Mouse (Mus musculus): ENCODE results near the gene Olfr124. TPM values are rescaled to one million over a fixed set of nuclear protein-coding genes. Genes with fewer than 3 reads are reported as not detected.

Olfr124 gene
- not detected in 2 replicates for total RNA-seq (2014; fragmentation: Nextera tagmentation)
- total RNA-seq (2017) = 0.27 TPM in 1 of 2 replicates, not detected in the other
- polyA plus RNA-seq (2012) = not detected in 2 replicates

- DNase-seq (ENCODE audit: low spot score) (no peak), ATAC-seq (ENCODE audit: extremely low read depth, insufficient number of reproducible peaks, low FRiP score, poor library complexity, severe bottlenecking) (no peak)
- Histone ChIP-seq H3K4me3 (ENCODE audit: low read depth, low read length) (no peak within 1 kb of the TSS), H3K9me3 (replicated peaks) (peaks cover 7% of the 10 kb centered on the region; the same call in 1 of the 2 replicates), H3K36me3 (replicated peaks) (no peaks in the 10 kb centered on the region), H3K4me1 (ENCODE audit: insufficient read depth, low read depth, low read length) (no peaks in the 10 kb centered on the region), H3K27me3 (ENCODE audit: insufficient read depth, low read length) (no peaks in the 10 kb centered on the region)
- no peak for TF ChIP-seq POLR2AphosphoS5 (IDR thresholded peaks at IDR 0.05; ENCODE audit: insufficient replicate concordance, low read depth, low read length)
- TF ChIP-seq GATA1 (IDR thresholded peaks at IDR 0.05; ENCODE audit: borderline replicate concordance, low read length) = no peak
- TF ChIP-seq GATA2 (IDR thresholded peaks at IDR 0.05; ENCODE audit: borderline replicate concordance, low read depth, low read length) = no peak
- TF ChIP-seq TAL1 (conservative IDR thresholded peaks at IDR 0.05; ENCODE audit: low read depth, low read length) = no peak
- no peak for TF ChIP-seq CTCF (IDR thresholded peaks at IDR 0.05; ENCODE audit: low read depth, low read length)
These were observed at the start of gene Olfr124 for GRCm38 (mm10) chr17:37799588-37799987. Gene Olfr124, plus strand, starts transcription at chr17:37799888.

DNA sequence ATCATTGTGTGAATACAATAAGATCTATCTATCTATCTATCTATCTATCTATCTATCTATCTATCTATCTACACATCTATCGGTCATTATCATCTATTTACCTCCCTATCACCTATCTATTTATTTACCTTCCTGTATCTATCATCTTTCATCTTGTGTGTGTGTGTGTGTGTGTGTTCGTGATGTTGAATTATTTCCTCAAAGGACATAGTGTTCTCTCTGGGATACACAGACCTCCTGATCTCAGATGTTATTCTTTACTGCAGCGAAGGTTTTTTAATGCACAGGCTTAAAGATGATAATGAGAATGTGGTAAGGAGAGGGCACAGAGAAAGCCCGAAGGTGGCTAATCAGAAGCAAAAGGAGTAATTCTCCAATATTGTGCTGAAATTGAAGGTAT, 31.4 kb upstream of the Olfr124 start, which contains the start of gene Olfr122:
TSS of gene Olfr122 (plus strand) at position 301 of the 400 bp plus-strand sequence.
- no peaks in the 10 kb centered on the region for H3K36me3 ChIP-seq (replicated peaks)
- peaks cover 8% of the 10 kb centered on the region for H3K9me3 ChIP-seq (replicated peaks)
- H3K4me3 ChIP-seq (ENCODE audit: low read depth, low read length) = no peak within 1 kb of the TSS
- ATAC-seq (ENCODE audit: extremely low read depth, insufficient number of reproducible peaks, low FRiP score, poor library complexity, severe bottlenecking) (no peak), DNase-seq (ENCODE audit: low spot score) (no peak)
- no peaks in the 10 kb centered on the region for H3K4me1 ChIP-seq (ENCODE audit: insufficient read depth, low read depth, low read length)
- H3K27me3 ChIP-seq (ENCODE audit: insufficient read depth, low read length) = no peaks in the 10 kb centered on the region
- no peak for TF ChIP-seq TAL1 (conservative IDR thresholded peaks at IDR 0.05; ENCODE audit: low read depth, low read length)
- no peak for TF ChIP-seq GATA2 (IDR thresholded peaks at IDR 0.05; ENCODE audit: borderline replicate concordance, low read depth, low read length)
- no peak for TF ChIP-seq POLR2AphosphoS5 (IDR thresholded peaks at IDR 0.05; ENCODE audit: insufficient replicate concordance, low read depth, low read length)
- TF ChIP-seq GATA1 (IDR thresholded peaks at IDR 0.05; ENCODE audit: borderline replicate concordance, low read length) = no peak
- no peak for TF ChIP-seq CTCF (IDR thresholded peaks at IDR 0.05; ENCODE audit: low read depth, low read length)

GRCm38 (mm10) chr17:37793229-37793628, 6.5 kb upstream of the Olfr124 start, which contains the start of gene Olfr123:
Gene Olfr123, plus strand, starts transcription at chr17:37793529.
- no peak within 1 kb of the TSS for H3K4me3 ChIP-seq (ENCODE audit: low read depth, low read length)
- H3K9me3 ChIP-seq (replicated peaks) = peaks cover 7% of the 10 kb centered on the region; the same call in 1 of the 2 replicates
- H3K36me3 ChIP-seq (replicated peaks) = no peaks in the 10 kb centered on the region
- ATAC-seq (ENCODE audit: extremely low read depth, insufficient number of reproducible peaks, low FRiP score, poor library complexity, severe bottlenecking) (no peak), DNase-seq (ENCODE audit: low spot score) (no peak)
- no peaks in the 10 kb centered on the region for H3K4me1 ChIP-seq (ENCODE audit: insufficient read depth, low read depth, low read length)
- H3K27me3 ChIP-seq (ENCODE audit: insufficient read depth, low read length) = no peaks in the 10 kb centered on the region
- TF ChIP-seq GATA2 (IDR thresholded peaks at IDR 0.05; ENCODE audit: borderline replicate concordance, low read depth, low read length) = no peak
- no peak for TF ChIP-seq GATA1 (IDR thresholded peaks at IDR 0.05; ENCODE audit: borderline replicate concordance, low read length)
- TF ChIP-seq CTCF (IDR thresholded peaks at IDR 0.05; ENCODE audit: low read depth, low read length) = no peak

DNA sequence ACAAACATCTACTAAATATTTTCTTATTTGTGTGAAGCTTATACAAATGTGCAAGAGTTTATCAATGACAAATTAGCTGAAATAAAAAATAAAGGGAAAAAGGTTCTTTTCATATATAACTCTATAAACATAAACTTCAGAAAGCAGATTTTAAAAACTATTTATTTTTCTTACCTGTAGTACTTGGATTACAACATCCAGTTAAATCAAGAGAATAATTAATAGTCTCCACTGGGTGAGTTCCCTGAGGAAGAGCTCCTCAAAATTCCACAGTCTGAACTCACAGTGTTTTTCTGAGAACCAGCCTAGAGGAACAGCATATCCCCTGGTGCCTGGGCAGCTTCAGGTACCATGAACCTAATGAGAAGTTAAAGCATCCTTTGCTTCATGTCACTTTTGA, 33.0 kb downstream of the Olfr124 start, which contains the start of gene Olfr125:
TSS of gene Olfr125 (plus strand) at position 301 of the 400 bp plus-strand sequence.
- DNase-seq (ENCODE audit: low spot score) = no peak
- TF ChIP-seq GATA1 (IDR thresholded peaks at IDR 0.05; ENCODE audit: borderline replicate concordance, low read length) = no peak
- TF ChIP-seq POLR2AphosphoS5 (IDR thresholded peaks at IDR 0.05; ENCODE audit: insufficient replicate concordance, low read depth, low read length) = no peak
- no peak for TF ChIP-seq TAL1 (conservative IDR thresholded peaks at IDR 0.05; ENCODE audit: low read depth, low read length)
- H3K4me1 ChIP-seq (ENCODE audit: insufficient read depth, low read depth, low read length) = no peaks in the 10 kb centered on the region
- H3K9me3 ChIP-seq (replicated peaks) = no peaks in the 10 kb centered on the region
- no peak for ATAC-seq (ENCODE audit: extremely low read depth, insufficient number of reproducible peaks, low FRiP score, poor library complexity, severe bottlenecking)
- H3K27me3 ChIP-seq (ENCODE audit: insufficient read depth, low read length) = no peaks in the 10 kb centered on the region
- H3K36me3 ChIP-seq (replicated peaks) = no peaks in the 10 kb centered on the region
- H3K4me3 ChIP-seq (ENCODE audit: low read depth, low read length) = no peak within 1 kb of the TSS

DNA sequence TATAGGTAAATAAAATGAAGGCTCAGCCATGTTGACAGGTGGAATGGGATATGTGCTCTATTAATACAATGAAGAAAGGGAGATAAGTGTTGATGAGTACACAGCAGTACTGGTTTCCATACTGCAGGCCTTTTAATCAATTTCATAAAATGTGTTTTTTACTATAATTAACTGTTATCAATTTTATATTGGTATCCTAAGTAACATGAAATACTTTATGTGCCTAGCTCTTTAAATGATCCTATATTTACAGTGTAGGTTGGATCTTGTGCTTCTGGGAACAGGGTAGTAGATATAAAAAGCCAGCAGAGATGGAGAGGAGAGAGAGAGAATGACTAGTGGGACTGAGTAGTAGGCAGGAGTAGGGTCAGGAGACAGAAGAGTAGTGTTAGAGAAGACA, 47.5 kb downstream of the Olfr124 start, which contains the start of gene Olfr126:
TSS of gene Olfr126 (plus strand) at position 301 of the 400 bp plus-strand sequence.
- TF ChIP-seq CTCF (IDR thresholded peaks at IDR 0.05; ENCODE audit: low read depth, low read length) = no peak
- TF ChIP-seq GATA2 (IDR thresholded peaks at IDR 0.05; ENCODE audit: borderline replicate concordance, low read depth, low read length) = no peak
- peaks cover 4% of the 10 kb centered on the region; the same call in 1 of the 2 replicates for H3K9me3 ChIP-seq (replicated peaks)
- H3K4me3 ChIP-seq (ENCODE audit: low read depth, low read length) = no peak within 1 kb of the TSS
- no peaks in the 10 kb centered on the region for H3K4me1 ChIP-seq (ENCODE audit: insufficient read depth, low read depth, low read length)
- no peak for DNase-seq (ENCODE audit: low spot score)
- no peaks in the 10 kb centered on the region for H3K36me3 ChIP-seq (replicated peaks)
- ATAC-seq (ENCODE audit: extremely low read depth, insufficient number of reproducible peaks, low FRiP score, poor library complexity, severe bottlenecking) = no peak
- no peaks in the 10 kb centered on the region for H3K27me3 ChIP-seq (ENCODE audit: insufficient read depth, low read length)

Other genes starting within 250 kb of the Olfr124 start
- gene Olfr112, start 230.4 kb upstream of the Olfr124 start, total RNA-seq (2014; fragmentation: Nextera tagmentation) = not detected in 2 replicates
- gene Olfr112, start 230.4 kb upstream of the Olfr124 start, total RNA-seq (2017) = 0.05 and 0.12 TPM in 2 replicates
- gene Olfr112, start 230.4 kb upstream of the Olfr124 start, polyA plus RNA-seq (2012) = not detected in 2 replicates
- gene Olfr113, start 222.2 kb upstream of the Olfr124 start, total RNA-seq (2014; fragmentation: Nextera tagmentation) = not detected in 2 replicates
- 0.22 TPM in 1 of 2 replicates, not detected in the other for gene Olfr113, start 222.2 kb upstream of the Olfr124 start, total RNA-seq (2017)
- not detected in 2 replicates for gene Olfr113, start 222.2 kb upstream of the Olfr124 start, polyA plus RNA-seq (2012)
- not detected in 2 replicates for gene Olfr114, start 207.1 kb upstream of the Olfr124 start, total RNA-seq (2014; fragmentation: Nextera tagmentation)
- not detected in 2 replicates for gene Olfr114, start 207.1 kb upstream of the Olfr124 start, total RNA-seq (2017)
- gene Olfr114, start 207.1 kb upstream of the Olfr124 start, polyA plus RNA-seq (2012) = not detected in 2 replicates
- gene Olfr115, start 172.8 kb upstream of the Olfr124 start, total RNA-seq (2014; fragmentation: Nextera tagmentation) = not detected in 2 replicates
- gene Olfr115, start 172.8 kb upstream of the Olfr124 start, total RNA-seq (2017) = 0.44 TPM in 1 of 2 replicates, not detected in the other
- gene Olfr115, start 172.8 kb upstream of the Olfr124 start, polyA plus RNA-seq (2012) = not detected in 2 replicates
- gene Olfr116, start 172.7 kb upstream of the Olfr124 start, total RNA-seq (2014; fragmentation: Nextera tagmentation) = not detected in 2 replicates
- 0.05 TPM in 1 of 2 replicates, not detected in the other for gene Olfr116, start 172.7 kb upstream of the Olfr124 start, total RNA-seq (2017)
- not detected in 2 replicates for gene Olfr116, start 172.7 kb upstream of the Olfr124 start, polyA plus RNA-seq (2012)
- gene Olfr117, start 136.1 kb upstream of the Olfr124 start, total RNA-seq (2014; fragmentation: Nextera tagmentation) = not detected in 2 replicates
- gene Olfr117, start 136.1 kb upstream of the Olfr124 start, total RNA-seq (2017) = 0.05 TPM in 1 of 2 replicates, not detected in the other
- gene Olfr117, start 136.1 kb upstream of the Olfr124 start, polyA plus RNA-seq (2012) = not detected in 2 replicates
- gene Olfr118, start 132.9 kb upstream of the Olfr124 start, total RNA-seq (2014; fragmentation: Nextera tagmentation) = not detected in 2 replicates
- 0.05 TPM in 1 of 2 replicates, not detected in the other for gene Olfr118, start 132.9 kb upstream of the Olfr124 start, total RNA-seq (2017)
- gene Olfr118, start 132.9 kb upstream of the Olfr124 start, polyA plus RNA-seq (2012) = not detected in 2 replicates
- gene Olfr119, start 103.3 kb upstream of the Olfr124 start, total RNA-seq (2014; fragmentation: Nextera tagmentation) = not detected in 2 replicates
- gene Olfr119, start 103.3 kb upstream of the Olfr124 start, total RNA-seq (2017) = 0.17 TPM in 1 of 2 replicates, not detected in the other
- gene Olfr119, start 103.3 kb upstream of the Olfr124 start, polyA plus RNA-seq (2012) = not detected in 2 replicates
- gene Olfr120, start 78.1 kb upstream of the Olfr124 start, total RNA-seq (2014; fragmentation: Nextera tagmentation) = not detected in 2 replicates
- gene Olfr120, start 78.1 kb upstream of the Olfr124 start, total RNA-seq (2017) = 0.11 TPM in 1 of 2 replicates, not detected in the other
- not detected in 2 replicates for gene Olfr120, start 78.1 kb upstream of the Olfr124 start, polyA plus RNA-seq (2012)
- gene Olfr121, start 51.0 kb upstream of the Olfr124 start, total RNA-seq (2014; fragmentation: Nextera tagmentation) = not detected in 2 replicates
- gene Olfr121, start 51.0 kb upstream of the Olfr124 start, total RNA-seq (2017) = not detected in 2 replicates
- not detected in 2 replicates for gene Olfr121, start 51.0 kb upstream of the Olfr124 start, polyA plus RNA-seq (2012)
- not detected in 2 replicates for gene Olfr122, start 31.3 kb upstream of the Olfr124 start, total RNA-seq (2014; fragmentation: Nextera tagmentation)
- not detected in 2 replicates for gene Olfr122, start 31.3 kb upstream of the Olfr124 start, total RNA-seq (2017)
- not detected in 2 replicates for gene Olfr122, start 31.3 kb upstream of the Olfr124 start, polyA plus RNA-seq (2012)
- not detected in 2 replicates for gene Olfr123, start 6.4 kb upstream of the Olfr124 start, total RNA-seq (2014; fragmentation: Nextera tagmentation)
- gene Olfr123, start 6.4 kb upstream of the Olfr124 start, total RNA-seq (2017) = 0.11 TPM in 1 of 2 replicates, not detected in the other
- not detected in 2 replicates for gene Olfr123, start 6.4 kb upstream of the Olfr124 start, polyA plus RNA-seq (2012)
- not detected in 2 replicates for gene Olfr125, start 33.1 kb downstream of the Olfr124 start, total RNA-seq (2014; fragmentation: Nextera tagmentation)
- not detected in 2 replicates for gene Olfr125, start 33.1 kb downstream of the Olfr124 start, total RNA-seq (2017)
- gene Olfr125, start 33.1 kb downstream of the Olfr124 start, polyA plus RNA-seq (2012) = not detected in 2 replicates
- not detected in 2 replicates for gene Olfr126, start 47.6 kb downstream of the Olfr124 start, total RNA-seq (2014; fragmentation: Nextera tagmentation)
- 0.11 TPM in 1 of 2 replicates, not detected in the other for gene Olfr126, start 47.6 kb downstream of the Olfr124 start, total RNA-seq (2017)
- gene Olfr126, start 47.6 kb downstream of the Olfr124 start, polyA plus RNA-seq (2012) = not detected in 2 replicates
- not detected in 2 replicates for gene Olfr127, start 100.5 kb downstream of the Olfr124 start, total RNA-seq (2014; fragmentation: Nextera tagmentation)
- 0.35 TPM in 1 of 2 replicates, not detected in the other for gene Olfr127, start 100.5 kb downstream of the Olfr124 start, total RNA-seq (2017)
- gene Olfr127, start 100.5 kb downstream of the Olfr124 start, polyA plus RNA-seq (2012) = not detected in 2 replicates
- not detected in 2 replicates for gene Olfr128, start 120.7 kb downstream of the Olfr124 start, total RNA-seq (2014; fragmentation: Nextera tagmentation)
- gene Olfr128, start 120.7 kb downstream of the Olfr124 start, total RNA-seq (2017) = 0.05 and 0.17 TPM in 2 replicates
- not detected in 2 replicates for gene Olfr128, start 120.7 kb downstream of the Olfr124 start, polyA plus RNA-seq (2012)
- gene Olfr761, start 153.2 kb downstream of the Olfr124 start, total RNA-seq (2014; fragmentation: Nextera tagmentation) = not detected in 2 replicates
- not detected in 2 replicates for gene Olfr761, start 153.2 kb downstream of the Olfr124 start, total RNA-seq (2017)
- gene Olfr761, start 153.2 kb downstream of the Olfr124 start, polyA plus RNA-seq (2012) = not detected in 2 replicates

Measured in G1E (cell line).